Mouse (Mus musculus): Measurements from ENCODE around the gene Stard9.

- TF ChIP-seq POLR2A (IDR thresholded peaks at IDR 0.05; ENCODE audit: borderline replicate concordance, insufficient read depth, low read length) (no peak), CTCF (IDR thresholded peaks at IDR 0.05; ENCODE audit: borderline replicate concordance, insufficient read depth, low read depth, low read length) (no peak)
Observed at GRCm38 (mm10) chr2:120655905-120656304, 27.0 kb downstream of the Stard9 start.

Data from cerebellum, adult 2 months (tissue).